Mouse (Mus musculus): ENCODE measurements around the gene Ubn2. TPM values are rescaled to one million over a fixed set of nuclear protein-coding genes. Genes with fewer than 3 reads are reported as not detected.

Ubn2 gene
- polyA plus RNA-seq, 1 experiment from 2014 or later: 13.0 TPM

GRCm38 (mm10) chr6:38515201-38515600 is 81.5 kb downstream of the Ubn2 start:
- 71% methylated on average over 4 of the region's 4 CpGs for WGBS
- Histone ChIP-seq H3K4me3 (ENCODE audit: control insufficient read depth in 1 of 2, insufficient read depth in 1 of 2, low read depth in 1 of 2, low read length in 2 of 2) (no peak overlapping the region), H3K4me1 (ENCODE audit: control insufficient read depth in 2 of 2, insufficient read depth in 2 of 2, low read length in 2 of 2) (0 out of 4 replicates have a peak, but pooled peaks cover 0 to 2% of the 10 kb centered on the region in 2 experiments), H3K27me3 (ENCODE audit: control insufficient read depth, insufficient read depth, low read length) (no peaks in the 10 kb centered on the region), H3K9me3 (ENCODE audit: control insufficient read depth, low read length) (no peaks in the 10 kb centered on the region), H3K4me2 (ENCODE audit: low read length) (no peak overlapping the region), H3K9ac (ENCODE audit: low read length) (no peak overlapping the region), H3K36me3 (ENCODE audit: control insufficient read depth, insufficient read depth, low read length) (no peaks in the 10 kb centered on the region), H3K27ac (replicated peaks in 1 of 2; ENCODE audit: control insufficient read depth in 1 of 2, insufficient read depth in 1 of 2, low read depth in 2 of 2, low read length in 2 of 2) (no peak overlapping the region)
- ATAC-seq (ENCODE audit: insufficient number of reproducible peaks, insufficient read depth, low FRiP score, low read depth): no peak

- no peak overlapping the region for H3K4me3 ChIP-seq (ENCODE audit: control insufficient read depth in 1 of 2, insufficient read depth in 1 of 2, low read depth in 1 of 2, low read length in 2 of 2)
- no peak for ATAC-seq (ENCODE audit: insufficient number of reproducible peaks, insufficient read depth, low FRiP score, low read depth)
- WGBS: 22% methylated on average over 8 of the region's 8 CpGs
- no peak overlapping the region for H3K27ac ChIP-seq (replicated peaks in 1 of 2; ENCODE audit: control insufficient read depth in 1 of 2, insufficient read depth in 1 of 2, low read depth in 2 of 2, low read length in 2 of 2)
- peak overlapping the region; percentile 16 for H3K4me2 ChIP-seq (ENCODE audit: low read length)
- 0 out of 2 replicates have a peak, but pooled peaks cover 4% of the 10 kb centered on the region for H3K36me3 ChIP-seq (ENCODE audit: control insufficient read depth, insufficient read depth, low read length)
- H3K4me1 ChIP-seq (ENCODE audit: control insufficient read depth in 2 of 2, insufficient read depth in 2 of 2, low read length in 2 of 2): peaks cover 2 to 5% of the 10 kb centered on the region in 2 experiments; a peak in 1 of 4 replicates
- no peaks in the 10 kb centered on the region for H3K9me3 ChIP-seq (ENCODE audit: control insufficient read depth, low read length)
- H3K9ac ChIP-seq (ENCODE audit: low read length): no peak overlapping the region
- H3K27me3 ChIP-seq (ENCODE audit: control insufficient read depth, insufficient read depth, low read length): no peaks in the 10 kb centered on the region
Measured at GRCm38 (mm10) chr6:38523851-38524250, 90.1 kb downstream of the Ubn2 start.

GRCm38 (mm10) chr6:38531211-38531820 is 97.6 kb downstream of the Ubn2 start:
- Histone ChIP-seq H3K9ac (ENCODE audit: low read length) (no peak overlapping the region), H3K4me3 (ENCODE audit: control insufficient read depth in 1 of 2, insufficient read depth in 1 of 2, low read depth in 1 of 2, low read length in 2 of 2) (no peak overlapping the region), H3K9me3 (ENCODE audit: control insufficient read depth, low read length) (no peaks in the 10 kb centered on the region), H3K4me2 (ENCODE audit: low read length) (no peak overlapping the region), H3K4me1 (ENCODE audit: control insufficient read depth in 2 of 2, insufficient read depth in 2 of 2, low read length in 2 of 2) (peaks cover 0 to 11% of the 10 kb centered on the region in 2 experiments; a peak in 3 of 4 replicates), H3K27ac (replicated peaks in 1 of 2; ENCODE audit: control insufficient read depth in 1 of 2, insufficient read depth in 1 of 2, low read depth in 2 of 2, low read length in 2 of 2) (no peak overlapping the region), H3K36me3 (ENCODE audit: control insufficient read depth, insufficient read depth, low read length) (no peaks in the 10 kb centered on the region), H3K27me3 (ENCODE audit: control insufficient read depth, insufficient read depth, low read length) (no peaks in the 10 kb centered on the region)
- no peak for ATAC-seq (ENCODE audit: insufficient number of reproducible peaks, insufficient read depth, low FRiP score, low read depth)
- 59% methylated on average over 5 of the region's 5 CpGs for WGBS

- H3K4me2 ChIP-seq (ENCODE audit: low read length): peak overlapping the region; percentile 69
- no peaks in the 10 kb centered on the region for H3K36me3 ChIP-seq (ENCODE audit: control insufficient read depth, insufficient read depth, low read length)
- peak overlapping the region; percentile 99 to 100 for H3K27ac ChIP-seq (replicated peaks in 1 of 2; ENCODE audit: control insufficient read depth in 1 of 2, insufficient read depth in 1 of 2, low read depth in 2 of 2, low read length in 2 of 2)
- H3K9ac ChIP-seq (ENCODE audit: low read length): peak overlapping the region; percentile 66
- WGBS: 8% methylated on average over 25 of the region's 25 CpGs
- H3K4me3 ChIP-seq (ENCODE audit: control insufficient read depth in 1 of 2, insufficient read depth in 1 of 2, low read depth in 1 of 2, low read length in 2 of 2): peak overlapping the region; percentile 71 to 87
- no peaks in the 10 kb centered on the region for H3K27me3 ChIP-seq (ENCODE audit: control insufficient read depth, insufficient read depth, low read length)
- peak; percentile 1; the same call in 1 of the 2 replicates for ATAC-seq (ENCODE audit: insufficient number of reproducible peaks, insufficient read depth, low FRiP score, low read depth)
- peaks cover 0 to 11% of the 10 kb centered on the region in 2 experiments; a peak in 3 of 4 replicates for H3K4me1 ChIP-seq (ENCODE audit: control insufficient read depth in 2 of 2, insufficient read depth in 2 of 2, low read length in 2 of 2)
- no peaks in the 10 kb centered on the region for H3K9me3 ChIP-seq (ENCODE audit: control insufficient read depth, low read length)
Measured at GRCm38 (mm10) chr6:38532500-38533420, 99.0 kb downstream of the Ubn2 start.

GRCm38 (mm10) chr6:38533428-38534405 is 100.0 kb downstream of the Ubn2 start, which contains the start of gene Fmc1:
Fmc1 (plus strand) TSS chr6:38533502.
- Histone ChIP-seq H3K9ac (ENCODE audit: low read length) (peak within 1 kb of the TSS; percentile 97), H3K4me2 (ENCODE audit: low read length) (peak within 1 kb of the TSS; percentile 69), H3K4me3 (ENCODE audit: control insufficient read depth in 1 of 2, insufficient read depth in 1 of 2, low read depth in 1 of 2, low read length in 2 of 2) (peak within 1 kb of the TSS; percentile 87 to 91), H3K27me3 (ENCODE audit: control insufficient read depth, insufficient read depth, low read length) (no peaks in the 10 kb centered on the region), H3K36me3 (ENCODE audit: control insufficient read depth, insufficient read depth, low read length) (no peaks in the 10 kb centered on the region), H3K9me3 (ENCODE audit: control insufficient read depth, low read length) (no peaks in the 10 kb centered on the region), H3K27ac (replicated peaks in 1 of 2; ENCODE audit: control insufficient read depth in 1 of 2, insufficient read depth in 1 of 2, low read depth in 2 of 2, low read length in 2 of 2) (peak within 1 kb of the TSS; percentile 99 to 100), H3K4me1 (ENCODE audit: control insufficient read depth in 2 of 2, insufficient read depth in 2 of 2, low read length in 2 of 2) (peaks cover 0 to 11% of the 10 kb centered on the region in 2 experiments; a peak in 3 of 4 replicates)
- peak; percentile 88 for ATAC-seq (ENCODE audit: insufficient number of reproducible peaks, insufficient read depth, low FRiP score, low read depth)
- WGBS: 4% methylated on average over 41 of the region's 41 CpGs

- WGBS: under 1% methylated on average over 53 of the region's 53 CpGs
- Histone ChIP-seq H3K36me3 (ENCODE audit: control insufficient read depth, insufficient read depth, low read length) (peaks cover 8% of the 10 kb centered on the region; the same call in 1 of the 2 replicates), H3K4me2 (ENCODE audit: low read length) (peak overlapping the region; percentile 69), H3K4me3 (ENCODE audit: control insufficient read depth in 1 of 2, insufficient read depth in 1 of 2, low read depth in 1 of 2, low read length in 2 of 2) (peak overlapping the region; percentile 87 to 91), H3K4me1 (ENCODE audit: control insufficient read depth in 2 of 2, insufficient read depth in 2 of 2, low read length in 2 of 2) (peaks cover 0 to 11% of the 10 kb centered on the region in 2 experiments; a peak in 3 of 4 replicates), H3K27me3 (ENCODE audit: control insufficient read depth, insufficient read depth, low read length) (no peaks in the 10 kb centered on the region), H3K9ac (ENCODE audit: low read length) (peak overlapping the region; percentile 97), H3K9me3 (ENCODE audit: control insufficient read depth, low read length) (no peaks in the 10 kb centered on the region), H3K27ac (replicated peaks in 1 of 2; ENCODE audit: control insufficient read depth in 1 of 2, insufficient read depth in 1 of 2, low read depth in 2 of 2, low read length in 2 of 2) (peak overlapping the region; percentile 98 to 99)
- ATAC-seq (ENCODE audit: insufficient number of reproducible peaks, insufficient read depth, low FRiP score, low read depth): peak; percentile 73
Measured at GRCm38 (mm10) chr6:38534640-38535365, 101.1 kb downstream of the Ubn2 start.
